Mouse (Mus musculus) 416B (cell line): Measurements from ENCODE around the gene U2af1.
"Not testable (repeated sequence)": the region's sequence is repeated elsewhere in the genome, so short reads cannot be mapped to it uniquely, and the experiment has no call there.

Experiments used
- DNase-seq: peaks from one replicate; pipeline ENCODE4 v3.0.0; 2011; ENCODE audit warnings: low read depth

The U2af1 gene

GRCm38 (mm10) chr17:31658468-31659185 is at the start of gene U2af1:
U2af1 (minus strand) TSS chr17:31658892.
- DNase-seq = peak; percentile 96

DNA sequence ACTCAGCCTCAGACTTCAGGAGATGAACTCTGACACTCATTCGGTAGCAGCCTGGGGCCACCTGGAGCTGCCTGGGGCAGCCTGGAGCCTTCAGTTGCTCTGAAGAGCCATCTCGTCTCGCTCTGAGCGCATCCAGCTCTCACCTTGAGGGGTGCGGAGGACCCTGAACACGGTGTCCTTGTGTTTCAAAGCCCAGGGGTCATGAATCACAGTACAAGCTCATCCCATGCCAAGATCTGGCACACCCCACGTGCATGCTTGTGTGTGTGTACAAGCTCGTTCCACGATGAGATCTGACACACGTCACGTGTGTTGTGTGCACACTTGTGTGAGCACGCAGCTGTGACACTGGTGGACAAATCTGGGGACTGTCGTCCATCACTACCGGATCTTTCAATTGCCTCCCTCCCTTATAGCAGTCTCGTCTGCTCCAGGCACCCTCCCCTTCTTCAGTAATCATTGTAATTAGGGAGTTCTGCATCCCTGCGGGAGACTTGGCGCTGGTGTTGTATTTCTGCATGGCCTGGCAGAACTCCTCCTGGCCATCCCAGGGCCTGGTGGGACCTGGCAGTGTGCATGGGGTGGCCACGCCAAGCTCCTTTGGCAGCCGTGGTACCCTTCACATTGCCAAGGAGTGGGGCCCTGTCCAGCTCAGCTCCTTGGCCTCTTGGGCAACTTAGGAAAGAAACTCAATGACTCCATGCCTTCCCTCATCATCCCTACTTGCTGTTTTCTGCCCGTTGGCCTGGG is 46.8 kb upstream of the U2af1 start:
- DNase-seq = no peak

DNA sequence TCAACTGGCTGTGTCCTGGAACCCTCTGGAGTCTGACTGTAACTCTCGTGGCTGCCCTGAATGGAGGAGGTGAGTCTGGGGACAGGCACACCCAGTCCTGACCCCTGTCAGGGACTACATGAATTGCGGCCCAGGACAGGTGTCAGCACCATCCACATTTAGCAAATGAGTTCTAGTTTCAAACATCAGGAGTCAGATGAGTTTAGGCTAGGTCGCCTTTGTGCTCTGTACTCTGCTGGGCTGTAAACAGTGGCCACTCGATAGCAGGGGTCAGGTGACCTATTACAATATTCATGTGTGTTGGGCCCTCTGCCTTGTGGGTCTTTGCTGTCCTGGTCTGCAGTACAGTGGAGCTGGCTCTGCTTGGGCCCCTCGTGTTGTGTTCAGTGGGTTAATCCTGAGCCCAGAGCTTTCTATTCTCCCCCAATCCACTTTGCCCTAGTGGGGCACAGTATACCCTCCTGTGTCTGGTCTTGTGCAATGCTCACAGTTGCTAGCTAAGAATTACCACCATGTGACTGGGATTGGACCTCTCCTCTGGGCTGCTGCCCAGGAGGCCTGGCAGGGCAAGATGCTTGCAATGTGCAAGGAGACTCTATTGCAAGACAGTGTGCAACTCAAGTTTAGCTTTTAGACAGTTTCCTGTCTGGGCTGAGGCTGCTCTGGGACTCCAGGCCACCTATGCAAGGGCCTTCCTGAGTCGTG is 44.7 kb upstream of the U2af1 start:
- DNase-seq = no peak

DNA sequence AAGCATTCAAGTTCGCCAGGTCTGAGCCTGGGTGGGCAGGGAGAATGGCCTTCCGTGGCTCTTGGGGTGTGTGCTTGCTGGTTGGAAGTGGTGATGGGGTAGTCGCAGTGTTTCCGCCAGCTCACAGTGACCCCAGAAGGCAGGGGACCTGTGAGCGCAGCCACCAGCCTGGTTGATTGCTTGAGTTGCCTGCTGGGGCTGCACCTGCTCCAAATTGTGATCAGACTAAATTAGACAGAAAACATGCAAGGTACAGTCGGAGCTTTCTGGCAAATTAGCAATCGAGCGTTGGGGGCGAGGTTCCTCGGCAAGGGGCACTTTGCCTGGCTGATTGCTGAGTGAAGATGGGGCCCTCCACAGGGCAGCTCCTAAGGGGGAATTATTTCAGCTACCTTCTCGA is 39.7 kb upstream of the U2af1 start:
- DNase-seq = no peak

- DNase-seq = not testable (repeated sequence)
These were observed 36.7 kb upstream of the U2af1 start for GRCm38 (mm10) chr17:31695356-31695755.

- DNase-seq = no peak
These were observed 36.3 kb upstream of the U2af1 start for GRCm38 (mm10) chr17:31694949-31695348.

- DNase-seq = no peak
These were observed 35.3 kb upstream of the U2af1 start for GRCm38 (mm10) chr17:31694023-31694376.

- peak; percentile 48 for DNase-seq
These were observed 34.8 kb upstream of the U2af1 start for GRCm38 (mm10) chr17:31693330-31694022.

DNA sequence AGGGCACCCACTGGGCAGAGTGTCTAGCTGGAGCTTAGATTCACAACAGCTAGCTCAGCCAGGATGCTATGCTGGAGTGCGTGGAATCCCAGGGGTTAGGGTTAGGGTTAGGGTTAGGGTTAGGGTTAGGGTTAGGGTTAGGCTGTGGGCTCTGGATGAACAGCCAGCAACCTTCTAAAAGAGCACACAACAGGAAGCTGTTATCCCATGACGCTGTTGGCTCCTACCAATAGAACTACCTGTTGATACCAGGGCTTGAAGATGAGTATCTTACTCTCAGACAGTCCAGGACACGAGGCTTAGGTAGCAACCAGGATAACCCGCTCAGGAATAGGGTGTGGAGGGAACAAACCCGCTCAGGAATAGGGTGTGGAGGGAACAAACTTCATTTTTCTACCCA is 34.2 kb upstream of the U2af1 start:
- DNase-seq = no peak

- peak; percentile 13 for DNase-seq
These were observed 30.9 kb upstream of the U2af1 start for GRCm38 (mm10) chr17:31689606-31690005.

DNA sequence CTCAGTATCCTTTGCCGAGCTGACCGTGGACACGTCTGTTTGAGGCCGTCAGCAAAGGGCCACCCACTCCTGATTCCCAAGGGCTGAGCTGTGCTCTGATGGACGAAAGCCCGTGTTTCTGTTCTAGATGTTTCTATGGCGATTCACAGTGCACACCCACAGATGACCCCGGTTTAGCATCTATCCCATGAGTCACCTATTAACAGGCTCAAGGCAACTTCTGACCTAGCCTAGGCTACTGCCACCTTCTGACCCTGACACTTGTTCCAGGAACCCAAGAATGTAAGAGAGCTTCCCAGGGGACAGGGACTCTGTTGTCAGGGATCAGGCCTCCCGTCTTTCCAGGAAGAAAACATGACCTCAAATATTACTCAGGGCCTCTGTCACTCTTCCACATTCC is 29.4 kb upstream of the U2af1 start:
- no peak for DNase-seq

DNA sequence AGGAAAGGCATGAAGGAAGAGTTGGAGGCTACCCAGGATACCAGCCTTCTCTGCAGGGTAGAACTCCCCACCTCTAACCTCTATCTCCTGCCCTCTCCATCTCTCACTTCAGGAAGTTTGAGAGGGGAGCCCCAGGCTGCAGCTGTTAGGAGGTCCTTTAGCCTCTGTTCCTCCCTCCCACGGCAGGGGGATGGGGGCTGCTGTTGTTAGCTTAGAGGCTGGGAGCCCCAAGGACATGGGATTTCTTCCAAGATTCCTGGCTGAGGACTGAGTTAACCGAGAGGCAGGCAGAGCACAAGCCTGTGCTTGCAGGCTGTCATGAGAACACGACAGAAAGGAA is 27.5 kb upstream of the U2af1 start:
- no peak for DNase-seq

GRCm38 (mm10) chr17:31685514-31686224 is 27.0 kb upstream of the U2af1 start:
- DNase-seq = peak; percentile 82

DNA sequence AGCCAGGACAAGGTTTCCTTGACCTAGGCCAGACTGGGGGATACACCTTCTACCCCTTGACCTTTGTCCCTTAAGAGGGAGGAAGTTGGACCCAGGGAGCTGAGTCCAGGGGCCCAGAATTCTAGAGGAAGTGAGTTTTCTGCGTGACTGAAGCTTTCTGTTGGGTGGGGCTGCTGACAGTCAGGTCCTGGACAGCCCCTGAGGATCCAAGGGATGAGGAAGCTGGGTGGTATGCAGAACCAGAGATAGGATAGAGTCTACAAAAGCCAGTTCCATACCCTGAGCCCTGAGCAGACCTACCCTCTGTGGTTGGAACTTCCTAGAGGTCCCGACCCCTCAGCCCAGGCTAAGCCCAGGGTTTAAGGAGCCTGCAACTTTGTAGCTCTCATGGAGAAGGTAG is 21.8 kb upstream of the U2af1 start:
- no peak for DNase-seq

DNA sequence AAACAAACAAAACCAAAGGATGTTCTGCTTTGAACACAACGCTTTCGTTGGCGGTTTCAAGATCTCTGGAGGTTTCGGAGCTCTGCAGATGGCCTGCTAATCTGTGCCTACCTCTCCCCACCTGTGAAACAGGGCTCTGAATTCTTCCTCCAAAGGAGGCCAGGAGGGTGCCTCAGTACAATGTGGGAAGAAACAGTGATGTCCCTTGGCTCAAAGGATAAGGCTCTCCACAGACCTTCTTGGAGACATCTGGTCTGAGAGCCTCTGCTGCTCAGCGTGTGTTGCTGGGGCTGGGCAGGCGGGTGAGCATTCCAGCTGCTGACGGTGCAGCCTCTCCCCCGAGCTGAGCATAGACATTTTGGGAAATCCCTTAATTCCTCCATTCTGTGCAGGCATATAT is 18.8 kb upstream of the U2af1 start, which contains the start of gene Cryaa:
Gene Cryaa (plus strand): TSS at position 301 of the 400 bp plus-strand sequence.
- no peak for DNase-seq

GRCm38 (mm10) chr17:31674426-31674825 is 15.7 kb upstream of the U2af1 start:
- no peak for DNase-seq

DNA sequence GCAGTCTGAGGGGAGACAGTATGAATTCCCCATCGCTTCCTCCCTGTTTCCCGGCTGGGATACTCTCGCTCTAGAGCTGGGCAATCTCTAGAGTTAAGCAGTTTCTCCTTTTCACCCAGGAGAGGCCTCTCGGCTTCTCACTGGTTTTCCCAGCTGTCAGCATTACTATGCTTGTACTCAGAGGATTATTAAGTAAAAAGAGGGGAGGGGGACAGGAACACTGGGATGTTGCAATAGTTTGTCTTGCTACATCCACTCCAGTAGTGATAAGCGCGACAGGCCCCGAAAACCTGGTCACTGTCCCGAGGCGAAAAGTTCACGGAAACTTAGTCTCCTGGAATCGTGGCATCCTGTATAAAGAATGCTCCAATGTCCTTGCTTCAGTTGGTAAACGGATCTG is 13.6 kb upstream of the U2af1 start:
- no peak for DNase-seq

GRCm38 (mm10) chr17:31671698-31672097 is 13.0 kb upstream of the U2af1 start:
- DNase-seq = no peak

DNA sequence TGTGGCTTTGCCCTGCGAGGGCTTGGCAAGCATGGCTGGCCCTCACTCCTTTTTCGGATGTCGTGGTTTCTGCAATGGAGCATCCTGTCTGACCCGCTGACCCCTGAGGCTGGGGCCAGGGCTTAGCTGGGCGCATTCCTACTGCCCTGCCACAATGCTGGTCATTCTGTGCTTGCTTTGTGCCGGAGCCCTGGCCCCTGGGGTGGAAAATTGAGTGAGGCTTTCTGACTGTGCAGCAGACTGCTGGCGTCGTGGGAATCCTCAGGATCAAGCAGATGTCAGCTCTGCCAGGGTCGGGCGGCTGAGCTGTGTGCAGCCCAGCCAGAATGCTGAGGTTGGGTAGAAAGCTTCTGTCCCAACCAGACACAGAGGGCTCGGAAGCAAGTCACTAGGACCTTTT is 11.5 kb upstream of the U2af1 start:
- peak; percentile 29 for DNase-seq

DNA sequence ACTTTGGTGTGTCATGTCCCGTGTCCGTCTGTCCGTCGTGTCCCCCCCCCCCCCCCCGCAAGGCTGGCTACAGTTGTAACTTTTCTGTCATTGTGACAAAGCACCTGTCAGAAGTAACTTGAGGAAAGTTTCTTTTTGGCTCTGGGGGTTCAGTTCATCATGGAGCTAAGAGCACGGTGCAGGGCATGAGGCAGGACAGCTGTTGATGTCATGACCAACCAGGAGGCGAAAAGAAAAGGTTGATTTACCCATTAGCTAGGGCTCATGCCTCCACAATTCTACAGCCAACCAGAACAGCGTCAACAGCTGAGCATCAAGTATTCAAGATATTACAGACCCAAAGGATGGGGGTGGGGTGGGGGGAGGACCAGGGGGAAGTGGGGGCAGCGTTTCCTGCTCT is 9.6 kb upstream of the U2af1 start:
- DNase-seq = no peak

- peak; percentile 87 for DNase-seq
These were observed 6.1 kb upstream of the U2af1 start for GRCm38 (mm10) chr17:31664760-31665159.

- DNase-seq = peak; percentile 43
These were observed 4.2 kb upstream of the U2af1 start for GRCm38 (mm10) chr17:31662855-31663254.
